19 mouse cellular contexts compared by ENCODE assay signal in genomic region chrX:12832709-12833108, GRCm38 (mm10).
DNase-seq lines count a peak whose midpoint lies in the region; ATAC-seq and TF ChIP-seq lines count a peak whose summit lies in the region.
"Had no signal": no experiment of that assay in that cellular context is flagged by ENCODE, and none has a peak within 500 bp of the region (broad histone marks: within the 10 kb centered on the region; RNA-seq: fewer than 3 reads in every experiment).

No protein-coding gene starts in this region.

- H3K27ac ChIP-seq in liver, postnatal 0 days (ENCODE audit: low read depth), result peak overlapping the region; percentile 44
- no peak overlapping the region for H3K27ac ChIP-seq in liver, embryonic 11.5 days (ENCODE audit: low read depth, low read length)
- H3K27ac ChIP-seq in brown adipose tissue, adult 24 weeks (replicated peaks; ENCODE audit: low read depth, low read length), result peak overlapping the region; percentile 52; the same call in 1 of the 2 replicates
- peak overlapping the region; percentile 16; the same call in 1 of the 2 replicates for H3K27ac ChIP-seq in macrophage
- H3K27ac ChIP-seq in layer of hippocampus, adult 2 months, result no peak overlapping the region
- H3K27ac ChIP-seq: embryonic facial prominence, embryonic 12.5 days; forebrain, embryonic 15.5 days; heart, embryonic 10.5 days; hindbrain, embryonic 13.5 days; hindbrain, postnatal 0 days had no signal

- no peak; the same call in 1 of the 2 replicates for ATAC-seq in liver, postnatal 0 days
- no peak for ATAC-seq in liver, embryonic 11.5 days (replicated peaks; ENCODE audit: low FRiP score)
- ATAC-seq: forebrain, embryonic 15.5 days; hindbrain, postnatal 0 days had no signal

- H3K4me3 ChIP-seq in liver, postnatal 0 days (ENCODE audit: low read depth, low read length), result no peak overlapping the region
- no peak overlapping the region for H3K4me3 ChIP-seq in liver, embryonic 11.5 days (ENCODE audit: low read depth, low read length)
- H3K4me3 ChIP-seq in brown adipose tissue, adult 24 weeks (ENCODE audit: insufficient read depth, low read depth, low read length), result no peak overlapping the region
- H3K4me3 ChIP-seq in macrophage (ENCODE audit: inconsistent target), result no peak overlapping the region
- H3K4me3 ChIP-seq in layer of hippocampus, adult 2 months, result no peak overlapping the region
- H3K4me3 ChIP-seq: embryonic facial prominence, embryonic 12.5 days; forebrain, embryonic 15.5 days; heart, embryonic 10.5 days; hindbrain, embryonic 13.5 days had no signal

- H3K4me1 ChIP-seq in liver, postnatal 0 days (ENCODE audit: insufficient read depth), result no peaks in the 10 kb centered on the region
- no peaks in the 10 kb centered on the region for H3K4me1 ChIP-seq in liver, embryonic 11.5 days (replicated peaks; ENCODE audit: control insufficient read depth, insufficient read depth, low read length)
- no peaks in the 10 kb centered on the region for H3K4me1 ChIP-seq in brown adipose tissue, adult 24 weeks (ENCODE audit: control insufficient read depth, insufficient read depth, insufficient read length, low read length)
- H3K4me1 ChIP-seq: embryonic facial prominence, embryonic 12.5 days; heart, embryonic 10.5 days; hindbrain, embryonic 13.5 days had no signal

- no peak overlapping the region for H3K9ac ChIP-seq in liver, postnatal 0 days (replicated peaks)
- H3K9ac ChIP-seq in liver, embryonic 11.5 days (ENCODE audit: low read depth, low read length), result no peak overlapping the region
- H3K9ac ChIP-seq: embryonic facial prominence, embryonic 12.5 days; forebrain, embryonic 15.5 days; hindbrain, embryonic 13.5 days had no signal

- H3K4me2 ChIP-seq in liver, postnatal 0 days (ENCODE audit: low read depth, low read length), result no peak overlapping the region
- no peak overlapping the region for H3K4me2 ChIP-seq in liver, embryonic 11.5 days
- H3K4me2 ChIP-seq: embryonic facial prominence, embryonic 12.5 days; forebrain, embryonic 15.5 days; hindbrain, embryonic 13.5 days had no signal

- DNase-seq in liver, postnatal 0 days, result no peak
- DNase-seq in liver, embryonic 11.5 days (ENCODE audit: low spot score), result no peak
- DNase-seq in lung, postnatal 25 days (ENCODE audit: low spot score), result no peak
- DNase-seq in layer of hippocampus, adult 2 months (ENCODE audit: low spot score in 2 of 2), result no peak
- DNase-seq in testis, postnatal 10 days (ENCODE audit: low spot score), result no peak
- DNase-seq: adrenal gland, adult 8-10 months; adrenal gland, postnatal 36 days; cerebellum, adult 8-10 months; cerebellum, postnatal 14 days; gastrocnemius, postnatal 14 days; heart, postnatal 10 days; heart, postnatal 4 days had no signal

- no peaks in the 10 kb centered on the region for H3K36me3 ChIP-seq in liver, postnatal 0 days (replicated peaks; ENCODE audit: insufficient read depth, low read length)
- no peaks in the 10 kb centered on the region for H3K36me3 ChIP-seq in liver, embryonic 11.5 days (ENCODE audit: control insufficient read depth, insufficient read depth, low read length)
- no peaks in the 10 kb centered on the region for H3K36me3 ChIP-seq in macrophage (ENCODE audit: inconsistent target)
- H3K36me3 ChIP-seq: embryonic facial prominence, embryonic 12.5 days; forebrain, embryonic 15.5 days; heart, embryonic 10.5 days; hindbrain, embryonic 13.5 days had no signal

- no peaks in the 10 kb centered on the region for H3K79me2 ChIP-seq in macrophage (ENCODE audit: inconsistent target)

- WGBS in liver, postnatal 0 days (ENCODE audit: insufficient replicate concordance), result 38% methylated on average over 2 of the region's 2 CpGs
- whole genome bisulfite sequencing in liver, embryonic 11.5 days, result 63% methylated on average over 2 of the region's 2 CpGs
- WGBS in macrophage (ENCODE audit: missing documents), result 19% methylated on average over 2 of the region's 2 CpGs

- no peak for TF ChIP-seq EP300 in liver, postnatal 0 days (IDR thresholded peaks at IDR 0.05; ENCODE audit: low read depth)

- H3K27me3 ChIP-seq in liver, postnatal 0 days (ENCODE audit: insufficient read depth, low read length), result no peaks in the 10 kb centered on the region
- H3K27me3 ChIP-seq in liver, embryonic 11.5 days (replicated peaks; ENCODE audit: control insufficient read depth, insufficient read depth, low read length), result no peaks in the 10 kb centered on the region
- H3K27me3 ChIP-seq: embryonic facial prominence, embryonic 12.5 days; forebrain, embryonic 15.5 days; hindbrain, embryonic 13.5 days had no signal

- no peaks in the 10 kb centered on the region for H3K9me3 ChIP-seq in liver, postnatal 0 days (ENCODE audit: low read length)
- no peaks in the 10 kb centered on the region for H3K9me3 ChIP-seq in liver, embryonic 11.5 days (ENCODE audit: control insufficient read depth, low read length)
- H3K9me3 ChIP-seq: embryonic facial prominence, embryonic 12.5 days; forebrain, embryonic 15.5 days; heart, embryonic 10.5 days; hindbrain, embryonic 13.5 days had no signal

- no peak for TF ChIP-seq CTCF in liver, postnatal 0 days (IDR thresholded peaks at IDR 0.05; ENCODE audit: low read depth)
- no peak for TF ChIP-seq CTCF in layer of hippocampus, adult 2 months (conservative IDR thresholded peaks at IDR 0.05)

Comparison
In these comparisons a context has a peak if more than half of its experiments do, and no peak if none do; other contexts are left out.
1. H3K27ac ChIP-seq: peak in liver, postnatal 0 days (single experiment), brown adipose tissue, adult 24 weeks (single experiment) and macrophage (single experiment); none in liver, embryonic 11.5 days (single experiment) and layer of hippocampus, adult 2 months (single experiment).